Mouse (Mus musculus): ENCODE measurements at regions not wholly inside any gene's neighbourhood (a gene's known extent, or its start where the extent isn't known, plus 50 kb on each side); places are given as distances from the start of the nearest gene placed in this dataset.

DNA sequence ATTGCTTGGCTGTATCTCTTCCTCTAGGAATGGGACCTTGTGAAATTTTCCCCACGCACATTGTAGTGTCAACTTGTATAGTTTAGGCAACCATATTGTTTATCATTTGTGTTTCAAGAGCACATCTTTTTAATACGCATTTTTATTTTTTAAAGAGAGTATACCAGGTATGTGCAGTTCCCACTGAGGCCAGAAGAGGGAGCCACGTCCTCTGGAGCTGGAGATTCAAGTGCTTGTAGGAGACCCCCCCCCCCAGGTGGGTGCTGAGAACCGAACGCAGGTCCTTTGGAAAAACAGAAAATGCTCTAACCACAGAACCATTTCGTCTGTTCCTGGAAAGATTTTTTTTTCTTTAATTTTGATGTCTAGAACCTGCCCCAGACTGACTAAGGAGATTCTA, 161.5 kb downstream of the Dad1 start:
- TF ChIP-seq CTCF (IDR thresholded peaks at IDR 0.05; ENCODE audit: low read depth) (no peak), EP300 (IDR thresholded peaks at IDR 0.05; ENCODE audit: low read depth) (no peak)

Measured in heart, postnatal 0 days (tissue).